Mouse (Mus musculus) MEL (cell line): ENCODE data around the gene Islr2.

Experiments
- CHD1 ChIP-seq: IDR thresholded peaks from 2 replicates; pipeline ENCODE4 v1.6.1; 2012; ENCODE audit warnings: low read depth, mild to moderate bottlenecking, inconsistent platforms, low read length, improper control_type of control experiment
- CHD2 ChIP-seq: IDR thresholded peaks from 2 replicates; pipeline ENCODE4 v1.6.1; 2011; ENCODE audit warnings: low read length, improper control_type of control experiment
- CTCF ChIP-seq, 3 experiments: IDR thresholded peaks in 2 of 3; conservative IDR thresholded peaks in 1 of 3; 2 replicates each; pipeline ENCODE4 v1.5.1; 2011 to 2012; ENCODE audit warnings: low read length in 3 of 3, low read depth in 2 of 3, mild to moderate bottlenecking in 2 of 3, improper control_type of control experiment in 1 of 3, inconsistent platforms in 1 of 3, mixed read lengths in 1 of 3, moderate library complexity in 1 of 3; ENCODE audit not compliant: control insufficient read depth in 1 of 3, insufficient read depth in 1 of 3, poor library complexity in 1 of 3, severe bottlenecking in 1 of 3
- ETS1 ChIP-seq: IDR thresholded peaks from 2 replicates; pipeline ENCODE4 v1.6.1; 2012; ENCODE audit warnings: low read depth, mild to moderate bottlenecking, inconsistent platforms, low read length, improper control_type of control experiment, moderate library complexity
- HCFC1 ChIP-seq: IDR thresholded peaks from 2 replicates; pipeline ENCODE4 v1.6.1; 2012; ENCODE audit warnings: low read depth, mild to moderate bottlenecking, inconsistent platforms, low read length, improper control_type of control experiment, moderate library complexity
- NRF1 ChIP-seq: IDR thresholded peaks from 2 replicates; pipeline ENCODE4 v1.6.1; 2014; ENCODE audit warnings: low read depth, mild to moderate bottlenecking, inconsistent platforms, low read length, improper control_type of control experiment, moderate library complexity; ENCODE audit not compliant: poor library complexity, insufficient read depth, severe bottlenecking
- POLR2A ChIP-seq, 2 experiments: IDR thresholded peaks; 2 replicates each; pipeline ENCODE4 v1.6.1; 2011 to 2012; ENCODE audit warnings: low read length in 2 of 2, mild to moderate bottlenecking in 2 of 2, control low read depth in 1 of 2, improper control_type of control experiment in 1 of 2, low read depth in 1 of 2, moderate library complexity in 1 of 2; ENCODE audit not compliant: control insufficient read depth in 1 of 2, insufficient read depth in 1 of 2, poor library complexity in 1 of 2
- RCOR1 ChIP-seq: IDR thresholded peaks from 2 replicates; pipeline ENCODE4 v1.6.1; 2012; ENCODE audit warnings: low read depth, mild to moderate bottlenecking, inconsistent platforms, low read length, improper control_type of control experiment
- TBP ChIP-seq: IDR thresholded peaks from 2 replicates; pipeline ENCODE4 v1.8.0; 2011; ENCODE audit warnings: low read depth, low read length, improper control_type of control experiment
- ZKSCAN1 ChIP-seq: IDR thresholded peaks from 2 replicates; pipeline ENCODE4 v1.6.1; 2012; ENCODE audit warnings: low read depth, mild to moderate bottlenecking, inconsistent platforms, low read length, improper control_type of control experiment, moderate library complexity
- ZNF384 ChIP-seq: IDR thresholded peaks from 2 replicates; pipeline ENCODE4 v1.6.1; 2012; ENCODE audit warnings: low read depth, mild to moderate bottlenecking, inconsistent platforms, low read length, improper control_type of control experiment

DNA sequence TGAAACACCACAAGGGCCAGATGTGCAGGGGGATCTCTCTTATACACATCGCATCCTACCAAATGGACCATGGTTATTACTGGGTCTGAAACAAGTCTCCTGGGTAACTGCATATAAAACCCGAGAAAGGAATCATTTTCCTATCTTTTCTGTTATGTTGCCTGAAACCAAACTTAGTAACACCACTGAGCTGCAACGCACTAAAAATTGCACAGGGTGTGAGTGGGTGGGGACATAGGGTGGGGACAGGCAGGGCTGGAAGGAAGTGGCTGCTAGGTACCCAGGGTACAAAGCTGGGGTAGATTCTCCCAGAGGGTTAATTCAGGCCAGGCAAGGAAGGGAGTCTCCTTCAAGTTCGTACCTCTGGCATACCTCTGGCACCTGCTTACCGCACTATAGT, 38.6 kb upstream of the Islr2 start:
- TF ChIP-seq HCFC1 (no peak), RCOR1 (no peak), CHD2 (no peak), ZKSCAN1 (no peak), POLR2A (IDR thresholded peaks at IDR 0.05; ENCODE audit: control insufficient read depth in 1 of 2, insufficient read depth in 1 of 2, low read depth in 1 of 2, low read length in 2 of 2, poor library complexity in 1 of 2) (no peak), CTCF (IDR thresholded peaks at IDR 0.05 in 2 of 3, conservative IDR thresholded peaks at IDR 0.05 in 1 of 3; ENCODE audit: control insufficient read depth in 1 of 3, insufficient read depth in 1 of 3, low read depth in 2 of 3, low read length in 3 of 3, poor library complexity in 1 of 3, severe bottlenecking in 1 of 3) (no peak), ZNF384 (no peak), CHD1 (no peak), TBP (no peak), NRF1 (no peak), ETS1 (no peak)
